Mouse (Mus musculus): ENCODE data around the gene Rtf2.

Gene Rtf2

DNA sequence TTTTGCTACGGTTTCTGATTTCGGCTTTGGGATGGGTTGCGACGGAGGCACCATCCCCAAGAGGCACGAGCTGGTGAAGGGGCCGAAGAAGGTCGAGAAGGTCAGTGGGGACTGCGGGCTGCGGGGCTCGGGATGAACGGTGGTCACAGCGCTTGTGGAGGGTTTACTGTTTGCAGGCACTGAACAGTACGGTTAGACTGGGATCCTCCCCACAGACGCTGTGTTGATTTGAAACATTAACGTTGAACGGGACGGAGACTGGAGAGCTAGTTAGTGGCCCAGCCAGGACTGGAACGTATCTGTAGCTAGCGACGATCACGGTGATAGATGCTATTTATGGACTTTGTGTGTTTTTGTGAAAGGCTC is 267 bp downstream of the Rtf2 start:
- no peak for DNase-seq

DNA sequence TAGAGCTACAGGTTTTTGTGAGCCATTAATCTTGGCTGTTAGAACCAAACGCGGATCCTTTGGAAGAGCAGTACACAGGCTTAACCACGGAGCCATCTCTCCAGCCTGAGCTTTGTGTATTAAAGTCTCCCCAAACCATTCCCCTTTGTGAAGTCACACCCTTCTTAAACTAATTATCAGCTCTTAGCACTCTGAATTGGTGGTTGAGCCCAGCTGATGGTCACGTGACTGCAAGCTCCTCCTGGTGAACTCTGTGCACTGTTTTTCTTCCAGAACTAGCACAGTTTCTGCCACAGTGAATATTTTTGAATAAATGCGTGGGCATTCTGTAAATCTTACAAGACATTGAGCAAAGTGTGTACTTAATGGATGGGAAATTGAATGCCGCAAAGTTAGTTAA is 820 bp downstream of the Rtf2 start:
- DNase-seq = no peak

DNA sequence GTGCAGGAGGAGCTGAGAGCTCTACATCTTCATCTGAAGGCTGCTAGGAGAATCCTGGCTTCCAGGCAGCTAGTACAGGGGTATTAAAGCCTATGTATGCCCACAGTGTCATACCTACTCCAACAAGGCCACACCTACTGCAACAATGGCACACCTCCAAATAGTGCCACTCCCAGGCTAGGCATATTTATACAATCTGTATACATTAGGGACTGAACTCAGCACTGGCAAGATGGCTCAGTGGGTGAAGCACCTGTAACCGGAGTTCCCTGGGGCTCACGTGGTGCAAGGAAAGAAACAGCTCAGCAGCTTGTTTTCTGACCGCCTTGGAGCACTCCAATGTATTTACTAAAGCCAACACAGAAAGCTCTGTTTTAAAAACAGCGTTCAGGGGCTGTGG is 5.3 kb downstream of the Rtf2 start:
- DNase-seq = no peak

DNA sequence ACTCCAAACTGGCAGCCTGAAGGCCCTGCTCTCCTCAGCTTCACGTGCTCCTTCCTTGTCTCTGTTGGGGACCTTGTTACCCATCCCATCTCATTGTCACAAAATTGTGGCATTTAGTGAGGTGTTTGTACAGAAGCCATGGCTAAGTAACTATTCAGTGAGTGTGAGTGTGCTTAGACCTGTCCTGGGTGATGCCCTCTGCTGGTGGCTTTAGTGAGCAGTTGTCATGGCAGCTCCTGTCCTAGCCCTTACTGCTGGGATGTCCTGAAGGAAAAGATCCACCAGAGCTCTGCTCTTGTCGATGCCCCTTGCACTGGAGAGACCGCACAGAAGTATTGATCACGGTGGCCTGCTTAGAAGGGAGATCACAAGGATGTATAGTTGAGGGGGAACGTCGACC is 7.0 kb downstream of the Rtf2 start:
- peak; percentile 62 for DNase-seq

DNA sequence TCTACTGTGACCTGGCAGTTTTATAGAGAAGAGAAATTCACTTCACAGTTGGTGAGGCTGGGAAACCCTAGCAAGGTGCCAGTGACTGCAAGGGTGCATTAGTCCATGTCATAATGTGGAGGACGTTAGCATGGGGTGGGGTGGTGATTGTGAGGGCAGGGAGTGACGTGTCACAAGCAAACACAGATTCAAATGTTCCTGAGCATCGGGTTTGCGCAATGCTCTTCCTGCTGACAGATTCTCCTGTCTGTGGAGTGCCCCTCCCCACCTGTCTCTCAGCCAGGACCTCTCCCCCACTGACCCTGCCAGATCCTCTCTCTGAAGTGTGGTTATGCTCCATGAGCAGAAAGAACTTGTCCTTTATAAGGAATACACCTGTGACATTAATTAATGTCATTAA is 8.0 kb downstream of the Rtf2 start:
- no peak for DNase-seq

DNA sequence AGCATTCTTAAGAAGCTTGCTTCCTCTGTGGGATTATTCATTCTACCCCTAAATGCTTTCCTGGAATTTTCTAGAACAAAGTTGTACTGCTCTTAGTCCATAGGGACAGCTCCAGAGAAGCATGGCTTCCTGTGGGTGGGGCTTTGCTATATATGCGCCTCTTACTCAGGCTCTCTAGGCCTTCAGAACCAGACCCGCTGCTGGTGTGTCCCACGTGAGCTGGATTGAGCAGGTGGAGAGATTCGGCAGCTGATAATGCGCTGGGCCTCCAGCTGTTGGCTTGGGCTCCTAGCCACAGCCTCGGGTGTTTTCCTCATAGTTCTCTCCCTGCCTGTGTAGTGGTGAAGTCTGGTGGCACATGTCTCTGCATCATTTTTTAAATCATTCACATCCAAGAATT is 10.3 kb downstream of the Rtf2 start:
- peak; percentile 49 for DNase-seq

DNA sequence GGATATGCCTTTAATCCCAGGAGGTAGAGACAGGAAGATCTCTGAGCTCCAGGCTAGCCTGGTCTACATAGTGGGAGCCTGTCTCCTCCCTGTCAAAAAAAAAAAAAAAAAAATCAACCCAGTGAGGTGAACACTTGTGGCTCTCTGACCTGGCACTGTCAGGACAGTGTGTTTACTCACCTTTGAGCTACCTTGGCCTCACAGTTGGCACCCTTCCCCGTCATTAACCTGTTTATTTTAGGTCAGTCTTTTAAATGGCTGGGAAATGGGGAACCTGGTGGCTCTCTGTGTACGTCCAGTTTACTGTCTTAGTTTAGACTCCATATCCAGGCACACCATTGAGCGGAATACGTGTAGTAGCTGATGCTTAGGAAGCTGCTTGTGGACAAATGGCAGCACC is 11.7 kb downstream of the Rtf2 start:
- DNase-seq = no peak

DNA sequence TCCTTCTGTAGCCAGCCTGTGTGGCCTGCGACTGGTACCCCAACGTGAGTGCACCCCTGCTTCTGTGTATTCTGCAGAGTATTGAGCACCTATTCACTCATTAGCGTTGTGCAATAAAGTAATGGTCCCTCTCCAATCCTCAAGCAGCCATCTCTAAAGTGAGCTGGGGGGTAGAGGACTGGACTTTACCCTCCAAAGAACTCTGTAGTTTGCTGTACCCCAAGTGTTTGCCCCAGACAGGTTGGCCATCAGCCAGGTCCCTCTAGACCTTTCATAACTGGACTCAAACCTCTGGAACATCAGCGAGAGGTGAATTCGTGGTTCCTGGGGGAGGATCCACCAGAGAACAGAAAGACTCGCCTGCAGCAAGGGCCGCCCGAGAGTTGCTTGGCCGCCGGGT is 12.1 kb downstream of the Rtf2 start:
- DNase-seq = no peak

DNA sequence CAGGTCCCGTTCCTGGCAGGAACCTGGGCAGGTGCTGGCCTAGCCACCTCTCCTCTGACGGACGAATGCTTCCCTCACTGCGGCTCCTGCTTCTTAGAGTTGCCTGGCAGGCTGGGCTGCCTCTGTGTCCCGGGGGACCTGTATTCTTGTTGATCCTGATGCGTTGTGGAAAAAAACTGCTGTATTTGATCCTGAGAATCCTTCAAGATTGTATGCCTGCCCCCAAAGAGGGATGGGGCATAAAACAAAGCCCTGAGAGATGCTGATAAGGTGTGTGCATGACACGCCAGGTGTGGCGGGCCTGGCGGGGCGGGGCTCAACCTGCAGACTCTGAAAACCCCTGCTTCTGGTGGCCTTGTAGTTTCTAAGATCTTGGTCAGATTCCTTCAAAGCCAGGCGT is 18.1 kb downstream of the Rtf2 start, which contains the start of gene Gcnt7:
Gene Gcnt7, minus strand, starts transcription at position 101 of the 400 bp plus-strand sequence.
- no peak for DNase-seq

DNA sequence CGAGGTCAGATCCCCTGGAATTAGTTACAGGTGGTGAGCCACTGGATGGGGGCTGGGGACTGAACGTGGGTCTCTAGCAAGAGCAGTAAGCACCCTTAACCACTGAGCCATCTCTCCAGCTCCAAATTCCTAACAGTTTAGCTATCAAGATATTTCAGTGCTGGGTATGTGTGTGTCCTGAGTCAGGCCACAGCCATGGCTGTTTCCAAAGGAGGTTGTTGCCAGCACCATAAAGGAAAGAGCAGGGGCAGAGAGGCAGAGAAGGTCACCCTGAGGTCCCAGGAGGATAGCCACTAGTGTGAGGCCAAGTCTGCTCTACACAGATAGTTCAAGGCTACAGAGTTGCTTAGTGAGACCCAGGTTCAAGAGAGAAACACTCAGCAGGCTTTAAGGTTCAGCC is 20.3 kb downstream of the Rtf2 start:
- DNase-seq = no peak

DNA sequence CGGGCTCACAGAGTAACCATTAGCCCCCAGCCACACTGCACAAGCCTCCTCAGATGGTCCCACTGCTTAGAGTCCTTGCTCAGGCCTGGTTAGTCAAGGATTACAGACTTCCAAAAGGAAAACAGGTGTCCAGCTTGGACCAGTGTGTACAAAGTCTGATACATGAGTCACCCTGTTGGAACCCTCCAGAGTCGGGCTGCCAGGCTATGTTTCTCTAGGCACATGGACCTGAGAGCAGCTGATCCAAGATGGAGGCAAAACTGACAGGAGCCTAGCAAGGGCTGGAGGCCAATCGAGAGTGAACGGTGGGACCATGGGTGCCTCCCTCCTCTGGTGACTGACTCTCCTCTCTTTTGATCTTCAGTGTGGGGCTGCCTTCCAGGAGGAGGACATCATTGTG is 22.5 kb downstream of the Rtf2 start:
- DNase-seq = no peak

DNA sequence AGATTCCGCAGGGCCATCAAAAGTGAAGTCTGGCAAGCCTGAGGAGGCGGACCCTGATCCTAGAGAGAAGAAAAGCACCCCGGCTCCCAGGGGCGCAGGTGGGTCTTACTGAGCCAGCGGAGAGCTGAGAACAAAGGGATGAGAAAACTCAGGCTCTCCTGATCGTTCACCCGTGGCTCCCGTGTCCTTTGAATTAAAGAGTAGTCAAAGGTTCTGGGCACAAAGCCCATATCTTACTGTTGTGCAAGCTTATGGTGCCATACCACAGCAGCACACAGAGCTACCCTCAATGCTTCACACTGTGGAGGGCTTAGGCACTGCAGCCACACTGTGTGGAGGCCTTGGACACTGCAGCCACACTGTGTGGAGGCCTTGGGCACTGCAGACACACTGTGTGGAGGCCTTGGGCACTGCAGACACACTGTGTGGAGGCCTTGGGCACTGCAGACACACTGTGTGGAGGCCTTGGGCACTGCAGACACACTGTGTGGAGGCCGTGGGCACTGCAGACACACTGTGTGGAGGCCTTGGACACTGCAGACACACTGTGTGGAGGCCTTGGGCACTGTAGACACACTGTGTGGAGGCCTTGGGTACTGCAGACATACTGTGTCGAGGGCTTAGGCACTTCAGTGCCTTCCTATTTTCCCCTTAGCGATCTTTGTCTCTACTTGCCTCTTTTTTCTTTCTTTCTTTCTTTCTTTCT is 26.2 kb downstream of the Rtf2 start:
- no peak for DNase-seq

DNA sequence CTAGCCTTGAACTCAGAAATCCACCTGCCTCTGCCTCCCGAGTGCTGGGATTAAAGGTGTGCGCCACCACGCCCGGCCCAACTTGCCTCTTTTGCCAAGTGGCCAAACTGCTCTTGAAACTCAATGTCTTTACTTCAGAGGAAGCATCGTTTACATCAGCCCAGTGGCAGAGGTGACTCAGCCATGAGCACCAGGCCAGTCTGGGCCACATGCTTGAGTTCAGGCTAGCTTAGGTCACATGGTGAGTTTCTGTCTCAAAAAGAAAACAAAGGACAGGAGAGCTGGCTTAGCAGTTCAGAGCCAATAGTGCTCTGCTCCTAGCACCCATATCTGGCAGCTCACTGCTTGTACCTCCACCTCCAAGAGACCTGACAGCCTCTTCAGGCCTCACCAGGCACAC is 26.9 kb downstream of the Rtf2 start:
- DNase-seq = no peak

DNA sequence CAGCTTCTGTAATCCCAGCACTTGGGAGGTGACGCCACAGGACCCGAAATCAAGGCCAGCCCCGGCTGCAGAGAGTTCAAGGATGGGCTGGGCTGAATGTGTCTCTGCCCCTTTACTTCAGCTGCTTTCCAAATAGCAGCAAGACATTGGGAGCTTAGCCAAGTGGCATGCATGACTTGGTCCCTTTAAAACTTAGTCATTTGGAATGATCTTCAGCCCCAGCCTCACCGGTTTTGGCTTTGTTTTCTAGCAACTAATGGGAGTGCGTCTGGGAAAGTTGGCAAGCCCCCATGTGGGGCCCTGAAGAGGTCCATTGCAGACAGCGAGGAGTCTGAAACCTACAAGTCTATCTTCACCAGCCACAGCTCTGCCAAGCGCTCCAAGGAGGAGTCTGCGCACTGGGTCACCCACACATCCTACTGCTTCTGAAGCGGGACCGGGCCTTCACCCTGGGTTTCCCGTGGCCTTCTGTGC is 28.0 kb downstream of the Rtf2 start:
- DNase-seq = no peak

DNA sequence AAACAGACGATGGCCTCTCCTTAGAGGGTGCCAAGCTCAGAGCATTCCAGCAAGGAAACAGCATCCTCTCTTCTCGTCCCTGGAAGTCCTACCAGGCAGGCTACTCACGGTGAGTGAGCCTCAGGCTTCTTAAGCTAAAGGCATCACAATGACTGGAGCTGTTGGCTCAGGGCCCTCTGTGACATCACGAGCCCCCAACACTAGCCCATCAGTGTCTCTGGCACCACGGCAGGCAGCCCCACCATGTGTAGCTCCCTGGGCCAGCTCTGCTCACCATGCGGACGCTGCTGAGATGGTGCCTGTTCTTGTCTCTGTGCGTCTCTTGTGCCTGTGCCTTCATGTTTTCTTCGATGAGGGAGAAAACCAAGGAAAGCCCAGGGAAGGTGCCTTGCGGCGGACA is 32.0 kb downstream of the Rtf2 start, which contains the start of gene Fam209:
Gene Fam209, plus strand, starts transcription at position 203 of the 400 bp plus-strand sequence.
- DNase-seq = no peak

DNA sequence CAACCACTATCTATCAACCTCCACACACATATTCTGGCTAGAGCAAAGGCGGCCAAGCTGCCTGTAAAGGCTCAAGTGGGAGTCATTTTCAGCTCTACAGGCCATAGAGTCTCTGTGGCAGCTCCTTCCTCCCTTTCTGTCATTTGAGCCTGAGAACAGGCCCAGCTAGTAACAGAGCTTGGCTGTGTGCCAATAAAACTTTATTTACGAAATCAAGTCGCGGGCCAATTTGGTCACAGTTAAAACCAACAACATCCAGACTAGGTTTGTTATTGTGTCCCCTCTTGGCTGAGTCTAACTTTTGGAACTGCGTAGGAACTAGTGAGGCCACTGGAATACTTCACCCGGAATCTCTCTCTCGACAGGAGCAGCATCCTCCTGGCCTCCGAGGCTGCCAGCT is 33.2 kb downstream of the Rtf2 start:
- DNase-seq = no peak

DNA sequence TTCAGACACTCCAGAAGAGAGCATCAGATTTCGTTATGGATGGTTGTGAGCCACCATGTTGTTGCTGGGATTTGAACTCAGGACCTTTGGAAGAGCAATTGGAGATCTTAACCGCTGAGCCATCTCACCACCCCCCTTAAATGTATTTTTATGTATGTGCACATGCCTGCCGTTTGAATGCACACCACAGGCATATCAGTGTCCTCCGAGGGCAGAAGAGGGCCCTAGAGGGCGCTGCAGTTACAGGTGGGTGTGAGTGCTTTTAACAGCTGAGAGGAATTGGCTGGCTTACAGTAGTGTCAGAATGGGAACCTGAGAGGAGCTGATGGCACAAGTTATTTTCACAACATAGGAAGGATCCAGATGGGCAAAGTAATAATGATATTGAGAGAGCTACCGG is 34.6 kb downstream of the Rtf2 start:
- peak; percentile 68 for DNase-seq

DNA sequence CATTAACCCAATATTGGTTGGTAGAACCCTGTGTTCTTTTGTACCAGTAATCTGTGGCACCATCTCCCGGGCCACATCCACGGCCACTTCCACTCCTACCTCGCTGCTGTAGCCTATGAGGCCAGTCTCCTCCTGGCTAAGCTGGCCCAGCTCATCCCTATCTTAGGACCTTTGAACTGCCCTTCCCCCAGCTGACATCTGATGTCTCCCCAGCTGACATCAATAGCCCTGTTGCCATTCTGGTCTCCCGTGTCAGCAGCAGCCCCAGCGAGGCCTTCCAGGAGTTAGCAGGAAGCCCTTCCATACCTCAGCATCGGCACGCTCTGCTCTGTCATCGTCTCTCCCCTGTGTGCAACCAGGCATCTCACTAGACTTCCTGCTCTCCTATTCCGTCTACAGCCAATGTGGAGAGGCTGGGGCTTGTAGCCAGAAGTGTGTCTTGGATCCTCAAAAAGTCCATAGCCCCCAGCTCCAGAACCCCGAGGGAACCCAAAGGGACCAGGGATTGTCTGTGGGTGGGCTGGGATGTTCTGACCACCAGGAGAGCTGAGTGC is 36.4 kb downstream of the Rtf2 start:
- DNase-seq = no peak

DNA sequence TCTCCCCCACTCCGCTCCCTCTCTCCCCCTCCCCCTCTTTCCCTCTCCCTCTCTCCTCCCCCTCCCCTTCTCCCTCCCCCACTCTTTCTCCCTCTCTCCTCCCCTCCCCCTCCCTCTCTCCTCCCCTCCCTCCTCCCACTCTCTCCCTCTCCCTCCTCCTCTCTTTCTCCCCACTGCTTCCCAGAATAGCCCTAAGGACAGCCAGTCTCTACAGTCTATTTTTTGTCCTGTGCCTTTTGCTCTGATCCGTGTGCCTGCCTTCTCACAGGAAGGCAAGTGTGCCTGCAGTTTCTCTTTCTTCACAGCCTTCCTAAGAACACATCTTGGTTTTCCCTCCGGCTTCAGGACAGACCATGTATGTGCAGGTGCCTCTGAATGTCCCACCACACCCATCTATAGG is 37.0 kb downstream of the Rtf2 start:
- DNase-seq = no peak

DNA sequence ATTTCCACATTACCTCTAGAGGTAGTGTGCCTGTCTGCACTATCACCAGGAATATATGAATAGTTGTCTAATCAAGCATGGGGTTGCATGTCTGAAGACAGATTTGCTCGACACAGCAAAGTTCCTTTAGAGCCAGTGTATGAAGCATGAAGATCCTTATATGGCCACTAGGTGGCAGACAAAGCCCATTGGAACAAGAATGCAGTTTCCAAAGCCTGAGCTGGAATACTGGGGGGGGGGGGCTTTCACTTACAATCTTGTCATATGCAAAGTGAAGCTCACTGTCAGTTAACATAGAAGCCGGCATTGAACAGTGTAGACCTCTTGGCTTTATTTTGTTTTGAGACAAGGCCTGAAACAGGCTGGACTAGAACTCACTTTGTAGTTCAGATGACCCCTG is 37.5 kb downstream of the Rtf2 start:
- DNase-seq = peak; percentile 43

DNA sequence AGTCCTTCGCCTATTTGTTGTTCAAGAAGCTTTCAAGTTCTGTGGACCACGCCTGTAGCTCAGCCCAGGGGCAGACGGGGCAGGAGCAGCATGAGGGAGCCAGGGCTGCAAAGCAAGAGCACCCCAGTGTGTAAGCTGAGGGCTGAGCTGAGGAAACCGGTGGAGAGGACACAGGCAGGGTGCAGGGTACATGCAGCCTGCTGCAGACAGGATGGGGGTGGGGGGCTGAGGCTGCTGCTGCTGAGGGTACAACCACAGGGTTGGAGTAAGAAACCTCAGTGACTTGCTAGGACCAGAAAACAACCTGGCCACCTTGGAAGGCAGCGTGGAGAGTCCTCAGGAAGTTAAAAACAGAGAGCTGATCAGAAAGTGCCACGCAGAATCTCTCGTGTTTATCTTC is 39.9 kb downstream of the Rtf2 start:
- DNase-seq = peak; percentile 35

DNA sequence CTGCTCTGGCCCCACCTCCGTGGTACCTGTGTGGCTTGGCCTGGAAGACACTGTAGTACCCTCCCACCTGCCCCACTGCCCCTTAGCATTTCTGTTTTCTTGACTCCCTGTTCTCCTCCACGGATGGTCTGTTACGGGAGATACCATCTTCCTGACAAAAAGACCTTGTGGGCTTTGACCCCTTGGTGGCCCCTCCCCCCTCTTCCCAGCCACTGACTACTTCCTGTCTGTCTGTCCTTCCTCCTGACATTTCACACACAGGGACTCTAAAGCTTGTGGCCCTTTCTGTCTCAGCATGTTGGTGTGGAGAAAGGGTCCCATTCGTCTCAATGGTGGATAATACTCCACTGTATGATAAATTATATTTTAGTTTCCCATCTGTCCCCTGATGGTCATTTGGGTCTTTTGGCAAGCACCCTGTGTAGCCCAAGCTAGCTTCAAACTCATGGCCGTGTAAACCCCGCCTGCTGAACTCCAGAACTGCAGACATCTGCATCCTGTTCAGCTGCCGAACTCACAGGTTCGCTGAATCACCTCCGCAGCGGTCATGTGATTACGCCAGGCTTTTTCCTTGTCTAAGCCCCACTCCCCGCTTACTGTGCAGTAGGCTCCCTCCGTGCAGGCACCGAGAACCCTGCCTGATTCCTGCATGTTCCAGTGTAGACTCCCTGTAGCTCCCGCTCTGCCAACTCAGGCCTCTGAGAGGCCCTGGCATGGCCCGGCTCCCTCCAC is 41.5 kb downstream of the Rtf2 start:
- peak; percentile 46 for DNase-seq

DNA sequence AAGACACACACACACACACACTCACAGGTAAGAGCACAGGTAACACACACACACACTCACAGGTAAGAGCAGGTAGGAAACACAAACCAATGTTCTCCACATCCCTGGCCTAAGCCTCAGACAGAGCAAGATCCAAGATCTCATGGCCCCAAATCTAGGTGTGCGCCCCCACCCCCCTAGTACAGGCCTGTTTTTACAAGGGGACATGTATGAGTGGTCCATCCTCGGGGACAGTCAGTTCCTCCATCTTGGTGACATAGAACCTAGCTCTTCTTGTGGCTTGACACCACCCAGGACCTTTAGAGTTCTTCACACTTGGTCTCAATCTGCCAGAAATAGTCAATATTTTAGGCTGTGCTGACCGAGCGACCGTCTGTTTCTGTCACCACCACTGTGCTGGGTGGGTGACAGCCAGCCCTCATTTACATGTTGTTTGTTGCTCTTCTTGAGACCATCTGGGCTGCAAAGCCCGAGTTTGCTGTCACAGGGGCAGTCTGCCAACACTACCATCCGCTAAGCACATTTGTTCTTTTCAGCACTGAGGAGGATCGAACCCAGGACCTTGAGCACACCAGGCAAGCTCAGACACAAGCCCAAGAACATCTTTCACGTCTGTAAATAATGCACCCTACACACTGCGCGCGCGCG is 43.5 kb downstream of the Rtf2 start:
- no peak for DNase-seq
